Mouse (Mus musculus) lung, embryonic 16.5 days (tissue): ENCODE results near the gene Mrtfb. TPM values are rescaled to one million over a fixed set of nuclear protein-coding genes. Genes with fewer than 3 reads are reported as not detected.

Experiments used
- ATAC-seq: fragments of 200-750 bp; cut with Nextera tagmentation; 2 replicates; pipeline ENCODE4 v1.8.0; 2017; ENCODE audit warnings: low read depth, mild to moderate bottlenecking, moderate library complexity
- H3K27ac ChIP-seq: fragments of 300-500 bp; sonication (generic); 2 replicates; pipeline ENCODE4 v1.5.1; 2014; ENCODE audit warnings: mild to moderate bottlenecking, control low read depth, low read length
- H3K27me3 ChIP-seq: fragments of 300-500 bp; sonication (generic); 2 replicates; pipeline ENCODE4 v1.6.1; 2014; ENCODE audit warnings: low read depth, low read length, mixed read lengths; ENCODE audit not compliant: control insufficient read depth, insufficient read depth
- H3K36me3 ChIP-seq: fragments of 300-500 bp; sonication (generic); 2 replicates; pipeline ENCODE4 v1.6.1; 2014; ENCODE audit warnings: low read length; ENCODE audit not compliant: control insufficient read depth, insufficient read depth
- H3K4me1 ChIP-seq: fragments of 300-500 bp; sonication (generic); replicated peaks from 2 replicates; pipeline ENCODE4 v1.6.1; 2014; ENCODE audit warnings: low read length, mixed read lengths; ENCODE audit not compliant: control insufficient read depth, insufficient read depth
- H3K4me2 ChIP-seq: fragments of 300-500 bp; sonication (generic); 2 replicates; pipeline ENCODE4 v1.6.1; 2014; ENCODE audit warnings: low read depth, low read length, control low read depth
- H3K4me3 ChIP-seq: fragments of 300-500 bp; sonication (generic); 2 replicates; pipeline ENCODE4 v1.5.1; 2014; ENCODE audit warnings: mild to moderate bottlenecking, low read length, control low read depth
- H3K9ac ChIP-seq: fragments of 300-500 bp; sonication (generic); 2 replicates; pipeline ENCODE4 v1.6.1; 2014; ENCODE audit warnings: low read length, control low read depth
- H3K9me3 ChIP-seq: fragments of 300-500 bp; sonication (generic); 2 replicates; pipeline ENCODE4 v1.6.1; 2016; ENCODE audit warnings: low read length; ENCODE audit not compliant: control insufficient read depth
- WGBS: fragments of 180-500 bp; shearing (Covaris S2); extraction: QIAGEN DNeasy Blood & Tissue Kit; methylation state at CpG from one replicate; pipeline ENCODE4 v1.1.7; 2014; 5-methylcytosine and 5-hydroxymethylcytosine counted together
- polyA plus RNA-seq: library from polyadenylated mRNA; unstranded; fragments of >200 nt; fragmentation: Nextera tagmentation; extraction: Ambion mirVana; gene quantifications from 2 replicates; pipeline ENCODE4 v1.2.1, GENCODE M21; 2015

Mrtfb gene
- polyA plus RNA-seq, 1 experiment from 2014 or later: 24.3 TPM

- no peak; the same call in 1 of the 2 replicates for ATAC-seq
- H3K9me3 ChIP-seq: no peaks in the 10 kb centered on the region
- no peaks in the 10 kb centered on the region for H3K27me3 ChIP-seq
- no peaks in the 10 kb centered on the region for H3K36me3 ChIP-seq
- H3K4me3 ChIP-seq: no peak overlapping the region
- H3K27ac ChIP-seq: no peak overlapping the region
- H3K4me1 ChIP-seq: peaks cover 11% of the 10 kb centered on the region
- H3K4me2 ChIP-seq: no peak overlapping the region
- 36% methylated on average over 1 of the region's 1 CpGs for WGBS
- H3K9ac ChIP-seq: no peak overlapping the region
Measured at GRCm38 (mm10) chr16:13366256-13366655, 110.0 kb downstream of the Mrtfb start.

GRCm38 (mm10) chr16:13366802-13367465 is 110.7 kb downstream of the Mrtfb start:
- ATAC-seq: peak; percentile 57
- H3K36me3 ChIP-seq: no peaks in the 10 kb centered on the region
- H3K27ac ChIP-seq: peak overlapping the region; percentile 43; the same call in 1 of the 2 replicates
- H3K9ac ChIP-seq: no peak overlapping the region
- 12% methylated on average over 4 of the region's 4 CpGs for WGBS
- H3K4me2 ChIP-seq: no peak overlapping the region
- H3K4me1 ChIP-seq: peaks cover 15% of the 10 kb centered on the region
- no peaks in the 10 kb centered on the region for H3K9me3 ChIP-seq
- no peak overlapping the region for H3K4me3 ChIP-seq
- no peaks in the 10 kb centered on the region for H3K27me3 ChIP-seq

GRCm38 (mm10) chr16:13367466-13367856 is 111.2 kb downstream of the Mrtfb start:
- Histone ChIP-seq H3K9me3 (no peaks in the 10 kb centered on the region), H3K4me2 (no peak overlapping the region), H3K9ac (no peak overlapping the region), H3K4me1 (peaks cover 17% of the 10 kb centered on the region), H3K36me3 (no peaks in the 10 kb centered on the region), H3K27ac (peak overlapping the region; percentile 43; the same call in 1 of the 2 replicates), H3K27me3 (no peaks in the 10 kb centered on the region), H3K4me3 (no peak overlapping the region)
- WGBS: 36% methylated on average over 2 of the region's 2 CpGs
- ATAC-seq: no peak

GRCm38 (mm10) chr16:13368645-13369044 is 112.4 kb downstream of the Mrtfb start:
- WGBS: 83% methylated on average over 1 of the region's 1 CpGs
- Histone ChIP-seq H3K36me3 (no peaks in the 10 kb centered on the region), H3K4me2 (no peak overlapping the region), H3K9me3 (no peaks in the 10 kb centered on the region), H3K4me1 (peaks cover 17% of the 10 kb centered on the region), H3K27me3 (no peaks in the 10 kb centered on the region), H3K4me3 (no peak overlapping the region), H3K27ac (no peak overlapping the region), H3K9ac (no peak overlapping the region)
- ATAC-seq: no peak

- H3K9ac ChIP-seq: no peak overlapping the region
- ATAC-seq: peak; percentile 92
- H3K9me3 ChIP-seq: no peaks in the 10 kb centered on the region
- H3K4me2 ChIP-seq: no peak overlapping the region
- no peak overlapping the region for H3K27ac ChIP-seq
- WGBS: 19% methylated on average over 11 of the region's 11 CpGs
- H3K36me3 ChIP-seq: no peaks in the 10 kb centered on the region
- H3K27me3 ChIP-seq: no peaks in the 10 kb centered on the region
- H3K4me3 ChIP-seq: no peak overlapping the region
- peaks cover 14% of the 10 kb centered on the region for H3K4me1 ChIP-seq
Measured at GRCm38 (mm10) chr16:13371740-13372287, 115.5 kb downstream of the Mrtfb start.

- no peak overlapping the region for H3K9ac ChIP-seq
- no peaks in the 10 kb centered on the region for H3K9me3 ChIP-seq
- H3K27ac ChIP-seq: no peak overlapping the region
- H3K4me3 ChIP-seq: no peak overlapping the region
- H3K4me1 ChIP-seq: peaks cover 6% of the 10 kb centered on the region
- no peak overlapping the region for H3K4me2 ChIP-seq
- 86% methylated on average over 8 of the region's 8 CpGs for WGBS
- no peaks in the 10 kb centered on the region for H3K27me3 ChIP-seq
- no peaks in the 10 kb centered on the region for H3K36me3 ChIP-seq
- ATAC-seq: no peak
Measured at GRCm38 (mm10) chr16:13372899-13373533, 116.7 kb downstream of the Mrtfb start.

- Histone ChIP-seq H3K9me3 (no peaks in the 10 kb centered on the region), H3K9ac (no peak overlapping the region), H3K36me3 (no peaks in the 10 kb centered on the region), H3K4me1 (peaks cover 1% of the 10 kb centered on the region; the same call in 1 of the 2 replicates), H3K27ac (no peak overlapping the region), H3K4me3 (no peak overlapping the region), H3K27me3 (no peaks in the 10 kb centered on the region), H3K4me2 (no peak overlapping the region)
- WGBS: 63% methylated on average over 7 of the region's 7 CpGs
- ATAC-seq: no peak
Measured at GRCm38 (mm10) chr16:13376947-13377486, 120.7 kb downstream of the Mrtfb start.

GRCm38 (mm10) chr16:13378157-13378556 is 121.9 kb downstream of the Mrtfb start:
- Histone ChIP-seq H3K4me3 (no peak overlapping the region), H3K9ac (no peak overlapping the region), H3K27ac (peak overlapping the region; percentile 49), H3K9me3 (no peaks in the 10 kb centered on the region), H3K36me3 (no peaks in the 10 kb centered on the region), H3K27me3 (no peaks in the 10 kb centered on the region), H3K4me1 (no peaks in the 10 kb centered on the region), H3K4me2 (no peak overlapping the region)
- ATAC-seq: 0 out of 2 replicates have a peak, but pooled peaks have one; percentile 60
- WGBS: 85% methylated on average over 5 of the region's 5 CpGs

- ATAC-seq: no peak
- Histone ChIP-seq H3K27ac (no peak overlapping the region), H3K4me2 (no peak overlapping the region), H3K9me3 (no peaks in the 10 kb centered on the region), H3K36me3 (peaks cover 10% of the 10 kb centered on the region), H3K9ac (no peak overlapping the region), H3K27me3 (no peaks in the 10 kb centered on the region), H3K4me1 (no peaks in the 10 kb centered on the region), H3K4me3 (no peak overlapping the region)
- WGBS: 57% methylated on average over 2 of the region's 2 CpGs
Measured at GRCm38 (mm10) chr16:13379865-13380264, 123.6 kb downstream of the Mrtfb start.
